Mouse (Mus musculus) c-Kit-positive CD71-negative TER-119-negative erythroid progenitor cells, embryonic 14.5 days (primary cell): ENCODE measurements around the gene Disp2.
A peak's percentile ranks its signal among the peaks of the same experiment; 100 is the strongest.

Source experiments
- DNase-seq: peaks from one replicate; pipeline ENCODE4 v3.0.0-alpha.2; 2013; ENCODE audit warnings: low read depth

Gene Disp2

GRCm38 (mm10) chr2:118841774-118842173 lies 62.3 kb downstream of the Disp2 start:
- DNase-seq, result peak; percentile 24

GRCm38 (mm10) chr2:118844427-118844826 lies 64.9 kb downstream of the Disp2 start:
- no peak for DNase-seq

- DNase-seq, result no peak
Observed at GRCm38 (mm10) chr2:118846246-118846645, 66.7 kb downstream of the Disp2 start.

GRCm38 (mm10) chr2:118851756-118852155 lies 72.2 kb downstream of the Disp2 start:
- no peak for DNase-seq
